Mouse (Mus musculus) neutrophil, adult 83 days (primary cell): ENCODE data around the gene Herc3. TPM values are rescaled to one million over a fixed set of nuclear protein-coding genes. Genes with fewer than 3 reads are reported as not detected.

ENCODE experiments used
- total RNA-seq, 2 experiments: library from RNA; stranded (reverse); gene quantifications; one replicate each; pipeline ENCODE4 v1.2.4; 2023

Gene Herc3
- total RNA-seq = 10 to 100 TPM; 27.3 to 30.9 TPM

GRCm38 (mm10) chr6:58831232-58832009 lies at the start of gene Herc3:
Herc3 (plus strand) TSS chr6:58831465.

GRCm38 (mm10) chr6:58906852-58907261 lies 75.6 kb downstream of the Herc3 start, which contains the start of gene Nap1l5:
Nap1l5 (minus strand) TSS chr6:58907076.

Other genes with a start within 250 kb of the Herc3 start
- gene Abcg2, start 246.9 kb upstream of the Herc3 start, total RNA-seq = 10 to 100 TPM in 1 of 2 experiments, 1 to 10 TPM in 1; 9.0 to 11.6 TPM
- not detected for gene Nap1l5, start 75.6 kb downstream of the Herc3 start, total RNA-seq
- gene Fam13a, start 193.1 kb downstream of the Herc3 start, total RNA-seq = not detected